In the genomic region with DNA sequence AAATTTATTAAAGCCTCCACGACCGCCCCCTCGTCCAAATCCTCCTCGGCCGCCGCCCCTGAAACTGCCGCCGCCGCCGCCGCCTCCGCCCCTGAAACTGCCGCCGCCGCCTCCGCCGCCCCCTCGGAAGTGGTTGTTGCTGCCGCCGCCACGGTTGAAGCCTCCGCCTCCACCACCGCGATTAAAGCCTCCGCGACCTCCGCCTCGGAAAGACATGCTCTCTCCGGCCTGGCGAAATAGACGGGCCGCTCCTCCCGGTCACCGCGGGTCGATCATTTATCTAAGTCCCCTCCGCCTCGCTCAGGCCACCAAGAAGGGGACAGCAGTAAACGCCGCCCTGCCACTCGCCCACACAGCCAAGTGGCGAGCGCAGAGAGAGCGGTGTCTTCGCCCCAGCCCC, we compare ENCODE assay signal across 9 mouse cellular contexts. TPM values are rescaled to one million over a fixed set of nuclear protein-coding genes. Genes with fewer than 3 reads are reported as not detected.
DNase-seq lines count a peak whose midpoint lies in the region; ATAC-seq lines count a peak whose summit lies in the region.
"Had no signal": no experiment of that assay in that cellular context is flagged by ENCODE, and none has a peak within 500 bp of the region (broad histone marks: within the 10 kb centered on the region; RNA-seq: fewer than 3 reads in every experiment).

No protein-coding gene starts in this region.

- peak overlapping the region; percentile 79 for H3K27ac ChIP-seq in embryonic facial prominence, embryonic 11.5 days (replicated peaks; ENCODE audit: low read depth, low read length)
- peak overlapping the region; percentile 94 for H3K27ac ChIP-seq in stomach, embryonic 15.5 days

- peak; percentile 66 to 69 for DNase-seq in B cell, adult 2 months
- DNase-seq in embryonic facial prominence, embryonic 11.5 days (ENCODE audit: low spot score): peak; percentile 11
- DNase-seq in induced T-regulatory cell, adult 2 months (ENCODE audit: low read depth): peak; percentile 70
- peak; percentile 50 for DNase-seq in lung, postnatal 10 days
- DNase-seq in embryo, embryonic 10 days (ENCODE audit: low spot score): no peak

- peak overlapping the region; percentile 88 for H3K9ac ChIP-seq in embryonic facial prominence, embryonic 11.5 days (replicated peaks; ENCODE audit: low read length)
- peak overlapping the region; percentile 86 for H3K9ac ChIP-seq in stomach, embryonic 15.5 days

- H3K36me3 ChIP-seq in erythroblast, embryonic 14.5 days (ENCODE audit: control insufficient read depth): peaks cover 23% of the 10 kb centered on the region
- H3K36me3 ChIP-seq in embryonic facial prominence, embryonic 11.5 days (replicated peaks; ENCODE audit: control insufficient read depth, insufficient read depth, low read depth, low read length): no peaks in the 10 kb centered on the region; the same call in 1 of the 2 replicates
- peaks cover 6% of the 10 kb centered on the region; the same call in 1 of the 2 replicates for H3K36me3 ChIP-seq in stomach, embryonic 15.5 days

- H3K4me2 ChIP-seq in embryonic facial prominence, embryonic 11.5 days (ENCODE audit: low read depth, low read length): peak overlapping the region; percentile 52
- H3K4me2 ChIP-seq in stomach, embryonic 15.5 days: peak overlapping the region; percentile 63

- peak overlapping the region; percentile 94 for H3K4me3 ChIP-seq in erythroblast, embryonic 14.5 days (replicated peaks)
- H3K4me3 ChIP-seq in embryonic facial prominence, embryonic 11.5 days (ENCODE audit: low read depth, low read length): peak overlapping the region; percentile 93
- peak overlapping the region; percentile 98 for H3K4me3 ChIP-seq in stomach, embryonic 15.5 days (replicated peaks)

- no peak for ATAC-seq in erythroblast, adult 5-6 weeks (replicated peaks; ENCODE audit: low FRiP score, poor library complexity, severe bottlenecking)
- no peak for ATAC-seq in embryonic facial prominence, embryonic 11.5 days (replicated peaks; ENCODE audit: insufficient number of reproducible peaks, low FRiP score, low TSS enrichment, low read depth)
- ATAC-seq in stomach, embryonic 15.5 days (ENCODE audit: insufficient read depth, low FRiP score, low read depth): 0 out of 2 replicates have a peak, but pooled peaks have one; percentile 4

- WGBS in embryonic facial prominence, embryonic 11.5 days: under 1% methylated on average over 41 of the region's 45 CpGs
- 0% methylated on average over 39 of the region's 45 CpGs for WGBS in stomach, embryonic 15.5 days

- H3K4me1 ChIP-seq in erythroblast, embryonic 14.5 days (ENCODE audit: control insufficient read depth): peaks cover 35% of the 10 kb centered on the region
- 0 out of 2 replicates have a peak, but pooled peaks cover 4% of the 10 kb centered on the region for H3K4me1 ChIP-seq in embryonic facial prominence, embryonic 11.5 days (ENCODE audit: control insufficient read depth, insufficient read depth, low read length)
- H3K4me1 ChIP-seq in stomach, embryonic 15.5 days: peaks cover 9% of the 10 kb centered on the region; the same call in 1 of the 2 replicates

- H3K9me3 ChIP-seq in erythroblast, embryonic 14.5 days (ENCODE audit: control insufficient read depth, low read length): no peaks in the 10 kb centered on the region
- no peaks in the 10 kb centered on the region for H3K9me3 ChIP-seq in embryonic facial prominence, embryonic 11.5 days (replicated peaks; ENCODE audit: control insufficient read depth, low read length)
- H3K9me3 ChIP-seq in stomach, embryonic 15.5 days: no peaks in the 10 kb centered on the region

- peaks cover 5% of the 10 kb centered on the region; the same call in 1 of the 2 replicates for H3K27me3 ChIP-seq in erythroblast, embryonic 14.5 days (ENCODE audit: control insufficient read depth)
- no peaks in the 10 kb centered on the region for H3K27me3 ChIP-seq in embryonic facial prominence, embryonic 11.5 days (ENCODE audit: control insufficient read depth, insufficient read depth, low read length)
- no peaks in the 10 kb centered on the region for H3K27me3 ChIP-seq in stomach, embryonic 15.5 days (replicated peaks)

RNA-seq across cellular contexts. Expression of a gene that starts 0.6 kb away (rescaled TPM):
- 2.4 and 3.4 TPM in 2 replicates for polyA plus RNA-seq in erythroblast, embryonic 14.5 days (2012)
- 14.4 and 15.3 TPM in 2 replicates for total RNA-seq in erythroblast, adult 5-6 weeks (2015; ENCODE audit: low replicate concordance)
- total RNA-seq in erythroblast, adult 5-6 weeks (2017; ENCODE audit: low replicate concordance): 12.7 and 14.8 TPM in 2 replicates
- 44.5 and 47.3 TPM in 2 replicates for polyA plus RNA-seq in embryonic facial prominence, embryonic 11.5 days (2014; fragmentation: Nextera tagmentation; extraction: Ambion mirVana)
- 84.8 and 91.7 TPM in 2 replicates for polyA plus RNA-seq in stomach, embryonic 15.5 days (2015; fragmentation: Nextera tagmentation; extraction: Ambion mirVana)

RNA-seq across cellular contexts. Expression of a gene that starts 5.1 kb away (rescaled TPM):
- polyA plus RNA-seq in erythroblast, embryonic 14.5 days (2012): 0.02 TPM in 1 of 2 replicates, not detected in the other
- total RNA-seq in erythroblast, adult 5-6 weeks (2015; ENCODE audit: low replicate concordance): not detected in 2 replicates
- not detected in 2 replicates for total RNA-seq in erythroblast, adult 5-6 weeks (2017; ENCODE audit: low replicate concordance)
- polyA plus RNA-seq in embryonic facial prominence, embryonic 11.5 days (2014; fragmentation: Nextera tagmentation; extraction: Ambion mirVana): 0.45 and 0.52 TPM in 2 replicates
- polyA plus RNA-seq in stomach, embryonic 15.5 days (2015; fragmentation: Nextera tagmentation; extraction: Ambion mirVana): 72.4 and 76.5 TPM in 2 replicates
- total RNA-seq: hematopoietic stem cell, adult 5-6 weeks had no signal

RNA-seq across cellular contexts. Expression of a gene that starts 8.2 kb away (rescaled TPM):
- polyA plus RNA-seq in erythroblast, embryonic 14.5 days (2012): 0.02 TPM in 1 of 2 replicates, not detected in the other
- total RNA-seq in erythroblast, adult 5-6 weeks (2015; ENCODE audit: low replicate concordance): not detected in 2 replicates
- total RNA-seq in erythroblast, adult 5-6 weeks (2017; ENCODE audit: low replicate concordance): not detected in 2 replicates
- polyA plus RNA-seq in embryonic facial prominence, embryonic 11.5 days (2014; fragmentation: Nextera tagmentation; extraction: Ambion mirVana): 0.15 and 0.61 TPM in 2 replicates
- polyA plus RNA-seq in stomach, embryonic 15.5 days (2015; fragmentation: Nextera tagmentation; extraction: Ambion mirVana): 0.15 and 0.17 TPM in 2 replicates

RNA-seq across cellular contexts. Expression of a gene that starts 26.8 kb away (rescaled TPM):
- 0.02 TPM in 1 of 2 replicates, not detected in the other for polyA plus RNA-seq in erythroblast, embryonic 14.5 days (2012)
- not detected in 2 replicates for total RNA-seq in erythroblast, adult 5-6 weeks (2015; ENCODE audit: low replicate concordance)
- not detected in 2 replicates for total RNA-seq in erythroblast, adult 5-6 weeks (2017; ENCODE audit: low replicate concordance)
- not detected in 2 replicates for polyA plus RNA-seq in embryonic facial prominence, embryonic 11.5 days (2014; fragmentation: Nextera tagmentation; extraction: Ambion mirVana)
- polyA plus RNA-seq in stomach, embryonic 15.5 days (2015; fragmentation: Nextera tagmentation; extraction: Ambion mirVana): not detected in 2 replicates
- total RNA-seq: hematopoietic stem cell, adult 5-6 weeks had no signal

RNA-seq across cellular contexts. Expression of a gene that starts 47.8 kb away (rescaled TPM):
- polyA plus RNA-seq in erythroblast, embryonic 14.5 days (2012): 4.0 and 4.1 TPM in 2 replicates
- 16.1 and 29.0 TPM in 2 replicates for total RNA-seq in erythroblast, adult 5-6 weeks (2015; ENCODE audit: low replicate concordance)
- total RNA-seq in erythroblast, adult 5-6 weeks (2017; ENCODE audit: low replicate concordance): 25.8 and 27.9 TPM in 2 replicates
- 30.1 and 30.2 TPM in 2 replicates for polyA plus RNA-seq in embryonic facial prominence, embryonic 11.5 days (2014; fragmentation: Nextera tagmentation; extraction: Ambion mirVana)
- 72.0 and 74.6 TPM in 2 replicates for polyA plus RNA-seq in stomach, embryonic 15.5 days (2015; fragmentation: Nextera tagmentation; extraction: Ambion mirVana)

Comparison
In these comparisons a context has a peak if more than half of its experiments do, and no peak if none do; other contexts are left out.
1. RNA of a gene that starts 0.6 kb away (polyA plus RNA-seq): 84.8 to 91.7 TPM in stomach, embryonic 15.5 days and 44.5 to 47.3 TPM in embryonic facial prominence, embryonic 11.5 days; 2.4 to 3.4 TPM in erythroblast, embryonic 14.5 days; every median in the first group is over 10 times any median in the second.
2. RNA of a gene that starts 5.1 kb away (polyA plus RNA-seq): 72.4 to 76.5 TPM in stomach, embryonic 15.5 days; 0.45 to 0.52 TPM in embryonic facial prominence, embryonic 11.5 days and 0.02 TPM in erythroblast, embryonic 14.5 days; every median in the first group is over 10 times any median in the second.
3. Peak in every context shown above with its lines, with median percentiles within 50 percentile points of each other: H3K4me3 ChIP-seq.